Comparison of ENCODE assay signal across 8 mouse cellular contexts in the genomic region with DNA sequence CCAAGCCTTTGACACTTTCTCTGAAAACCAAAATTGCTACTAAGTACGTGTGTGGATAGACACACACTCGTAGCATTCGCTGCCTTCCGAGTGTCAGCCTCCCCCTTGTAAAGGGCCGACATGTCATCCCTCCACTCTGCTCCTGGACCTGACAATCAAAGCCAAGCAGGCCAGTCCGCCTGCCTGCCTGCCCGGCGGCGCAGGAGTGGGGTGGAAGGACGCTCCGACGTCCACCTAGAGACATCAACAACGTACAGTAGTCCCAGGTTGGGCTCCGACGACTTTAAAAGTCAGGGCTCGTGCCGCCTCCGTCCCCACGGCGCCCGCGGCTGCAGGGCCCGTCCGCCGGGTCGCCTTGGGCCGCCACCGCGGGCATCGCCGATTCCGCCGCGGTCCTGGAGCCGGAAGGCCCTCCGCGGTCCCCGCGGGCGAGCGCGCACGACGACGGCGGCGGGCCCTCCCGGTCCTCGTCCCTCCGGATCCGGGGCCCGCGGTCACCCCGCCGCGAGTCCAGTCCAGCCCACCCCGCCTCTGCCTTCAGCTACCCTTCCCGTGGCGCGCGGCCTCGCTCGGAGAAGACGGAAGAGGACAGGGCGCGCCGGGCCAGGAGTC. TPM values are rescaled to one million over a fixed set of nuclear protein-coding genes. Genes with fewer than 3 reads are reported as not detected.
DNase-seq lines count a peak whose midpoint lies in the region; ATAC-seq lines count a peak whose summit lies in the region.

No protein-coding gene starts in this region.

- intact Hi-C loops in heart, postnatal 10 days (cut with DNase I): loop anchor here (5.0 kb wide), 2 partner anchors 153 to 523 kb away; no protein-coding TSS in a partner anchor

- peaks cover 3% of the 10 kb centered on the region; the same call in 1 of the 2 replicates for H3K9me3 ChIP-seq in megakaryocyte, embryonic 14.5 days

- peaks cover 41% of the 10 kb centered on the region for H3K4me1 ChIP-seq in megakaryocyte, embryonic 14.5 days

- DNase-seq in cerebellum, adult 9-11 months: no peak
- DNase-seq in embryo, embryonic 11 days: peak; percentile 68
- peak; percentile 74 to 78 for DNase-seq in heart, postnatal 10 days
- DNase-seq in layer of hippocampus, postnatal 36 days: peak; percentile 52 to 57
- peak; percentile 64 to 88 for DNase-seq in spleen, postnatal 10 days (ENCODE audit: low spot score in 2 of 2)

- peak overlapping the region; percentile 93 for H3K4me3 ChIP-seq in megakaryocyte, embryonic 14.5 days (replicated peaks)

- ATAC-seq in cerebellum, adult (ENCODE audit: insufficient number of reproducible peaks, low FRiP score, low TSS enrichment): peak; percentile 10; the same call in 1 of the 2 replicates
- ATAC-seq in CD4-positive, CD25-positive, alpha-beta regulatory T cell, adult 4 months: peak; percentile 1

- peaks cover 35% of the 10 kb centered on the region for H3K36me3 ChIP-seq in megakaryocyte, embryonic 14.5 days (replicated peaks; ENCODE audit: low read length)

- no peaks in the 10 kb centered on the region for H3K27me3 ChIP-seq in megakaryocyte, embryonic 14.5 days (replicated peaks)

RNA-seq across cellular contexts. Expression of a gene that starts 2.5 kb away (rescaled TPM):
- 10 to 100 TPM; 17.9 to 21.0 TPM for polyA plus RNA-seq in CD4-positive, CD25-positive, alpha-beta regulatory T cell, adult 4 months (2017; shearing (Covaris generic))
- 10 to 100 TPM; 40.0 to 42.5 TPM for total RNA-seq in heart, postnatal 10 days (2021)
- 10 to 100 TPM; 34.6 to 38.5 TPM for total RNA-seq in layer of hippocampus, postnatal 36 days (2021)
- 4.4 and 5.9 TPM in 2 replicates for polyA plus RNA-seq in megakaryocyte, embryonic 14.5 days (2012; ENCODE audit: insufficient read depth, low replicate concordance)
